Mouse (Mus musculus) C2C12 (cell line): ENCODE results near the gene Ect2l.

Experiments
- CTCF ChIP-seq: IDR thresholded peaks from one replicate; pipeline ENCODE4 v1.5.1; 2011; ENCODE audit not compliant: control insufficient read depth, insufficient read depth, insufficient read length
- MAX ChIP-seq: IDR thresholded peaks from one replicate; pipeline ENCODE4 v1.6.1; 2011; ENCODE audit warnings: mild to moderate bottlenecking, control low read depth

GRCm38 (mm10) chr10:18194156-18194555 lies 16.5 kb downstream of the Ect2l start:
- TF ChIP-seq CTCF (no peak), MAX (no peak)
